Mouse (Mus musculus) hindbrain, embryonic 10.5 days (tissue): ENCODE data around the gene Kif23. TPM values are rescaled to one million over a fixed set of nuclear protein-coding genes. Genes with fewer than 3 reads are reported as not detected.

ENCODE experiments used
- DNase-seq: peaks from one replicate; pipeline ENCODE4 v3.0.0-alpha.2; 2017; ENCODE audit warnings: low spot score
- H3K27ac ChIP-seq: fragments of 300-500 bp; sonication (generic); 2 replicates; pipeline ENCODE4 v1.5.1; 2016; ENCODE audit warnings: mild to moderate bottlenecking, moderate library complexity
- H3K27me3 ChIP-seq: fragments of 300-500 bp; sonication (generic); 2 replicates; pipeline ENCODE4 v1.6.1; 2016; ENCODE audit warnings: mild to moderate bottlenecking; ENCODE audit not compliant: poor library complexity, insufficient read depth, severe bottlenecking
- H3K36me3 ChIP-seq: fragments of 300-500 bp; sonication (generic); 2 replicates; pipeline ENCODE4 v1.6.1; 2016; ENCODE audit warnings: mild to moderate bottlenecking, moderate library complexity
- H3K4me1 ChIP-seq: fragments of 300-500 bp; sonication (generic); replicated peaks from 2 replicates; pipeline ENCODE4 v1.6.1; 2016; ENCODE audit warnings: mild to moderate bottlenecking
- H3K4me3 ChIP-seq: fragments of 300-500 bp; sonication (generic); 2 replicates; pipeline ENCODE4 v1.5.1; 2016; ENCODE audit warnings: mild to moderate bottlenecking, moderate library complexity
- H3K9me3 ChIP-seq: fragments of 300-500 bp; sonication (generic); 2 replicates; pipeline ENCODE4 v1.6.1; 2016; ENCODE audit warnings: mild to moderate bottlenecking, moderate library complexity
- WGBS: fragments of 180-500 bp; shearing (Covaris S2); methylation state at CpG from one replicate; pipeline ENCODE4 v1.1.7; 2016; 5-methylcytosine and 5-hydroxymethylcytosine counted together
- polyA plus RNA-seq: library from polyadenylated mRNA; unstranded; fragments of >200 nt; fragmentation: Nextera tagmentation; extraction: Ambion mirVana; gene quantifications from 2 replicates; pipeline ENCODE4 v1.2.1, GENCODE M21; 2016

The Kif23 gene
- polyA plus RNA-seq, 1 experiment from 2014 or later = 75.7 TPM

DNA sequence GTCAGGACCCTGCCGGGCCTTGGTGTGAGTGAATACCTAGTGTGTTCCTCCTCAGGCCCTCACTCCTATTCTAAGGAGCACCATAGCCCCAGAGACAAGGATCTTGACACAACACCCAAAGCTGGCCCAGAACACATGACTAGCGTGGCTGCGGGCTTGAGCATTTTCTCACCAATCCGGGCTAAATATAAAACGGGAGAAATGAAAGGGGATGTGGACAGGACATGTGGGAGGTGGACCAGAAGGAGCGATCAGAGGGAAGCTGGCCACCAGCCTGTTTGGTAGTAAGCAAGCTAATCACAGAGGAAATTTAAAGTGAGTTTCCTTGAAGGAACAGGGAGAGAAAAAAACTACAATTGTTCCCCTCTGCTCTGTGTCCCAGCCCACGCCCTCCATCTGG, 60.6 kb downstream of the Kif23 start:
- peaks cover 19% of the 10 kb centered on the region for H3K27me3 ChIP-seq
- no peaks in the 10 kb centered on the region for H3K36me3 ChIP-seq
- no peak for DNase-seq
- peak overlapping the region; percentile 37; the same call in 1 of the 2 replicates for H3K27ac ChIP-seq
- H3K9me3 ChIP-seq = no peaks in the 10 kb centered on the region
- H3K4me3 ChIP-seq = no peak overlapping the region
- peaks cover 45% of the 10 kb centered on the region for H3K4me1 ChIP-seq
- 83% methylated on average over 7 of the region's 7 CpGs for whole genome bisulfite sequencing

DNA sequence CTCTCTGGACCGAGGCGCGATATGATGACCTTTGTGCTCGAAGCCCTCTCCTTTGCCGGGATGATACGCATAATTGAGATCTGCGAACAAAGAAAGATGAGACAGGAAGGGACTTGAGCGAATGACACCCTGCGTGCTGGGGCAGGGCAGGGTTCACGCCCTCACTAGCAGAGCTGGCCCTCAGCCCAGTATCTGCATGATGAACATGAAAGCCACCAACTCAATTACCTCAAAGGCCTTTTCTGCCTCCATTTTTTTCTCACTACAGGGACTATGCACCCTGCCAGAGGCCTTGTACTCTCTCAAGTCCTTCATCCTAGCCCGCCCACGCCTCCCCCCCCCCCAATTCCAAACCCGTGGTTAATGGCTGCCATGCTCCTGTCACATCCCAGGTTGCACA, 61.6 kb downstream of the Kif23 start:
- Histone ChIP-seq H3K4me3 (no peak overlapping the region), H3K4me1 (peaks cover 38% of the 10 kb centered on the region), H3K27me3 (peaks cover 19% of the 10 kb centered on the region), H3K36me3 (no peaks in the 10 kb centered on the region), H3K27ac (peak overlapping the region; percentile 37), H3K9me3 (no peaks in the 10 kb centered on the region)
- WGBS = 33% methylated on average over 13 of the region's 13 CpGs
- DNase-seq = peak; percentile 41

GRCm38 (mm10) chr9:61884375-61884774, 62.2 kb downstream of the Kif23 start:
- Histone ChIP-seq H3K27ac (peak overlapping the region; percentile 37; the same call in 1 of the 2 replicates), H3K27me3 (peaks cover 19% of the 10 kb centered on the region), H3K36me3 (no peaks in the 10 kb centered on the region), H3K4me1 (peaks cover 32% of the 10 kb centered on the region), H3K4me3 (no peak overlapping the region), H3K9me3 (no peaks in the 10 kb centered on the region)
- WGBS = 61% methylated on average over 7 of the region's 7 CpGs
- DNase-seq = no peak

DNA sequence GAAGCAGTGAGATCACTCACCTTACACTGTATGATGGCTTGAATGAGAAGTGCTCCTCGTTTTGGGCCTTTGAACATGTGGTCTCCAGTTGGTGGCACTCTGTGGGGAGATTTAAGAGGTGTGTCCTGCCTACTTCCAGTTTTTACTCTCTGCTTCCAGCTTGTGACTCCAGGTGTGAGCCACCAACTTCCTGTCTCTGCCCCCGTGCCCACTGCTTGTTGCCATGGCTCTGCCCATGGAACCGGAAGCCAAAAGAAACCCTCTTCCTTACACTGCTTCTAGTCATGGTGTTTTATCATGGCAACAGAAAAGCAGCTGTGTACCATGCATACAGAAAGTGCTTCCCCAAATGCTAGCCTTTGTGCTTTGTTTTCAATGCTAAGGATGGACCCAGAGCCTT, 64.4 kb downstream of the Kif23 start:
- peaks cover 43% of the 10 kb centered on the region for H3K4me1 ChIP-seq
- H3K27me3 ChIP-seq = peaks cover 13% of the 10 kb centered on the region
- no peak overlapping the region for H3K4me3 ChIP-seq
- H3K36me3 ChIP-seq = no peaks in the 10 kb centered on the region
- H3K9me3 ChIP-seq = no peaks in the 10 kb centered on the region
- H3K27ac ChIP-seq = no peak overlapping the region
- DNase-seq = no peak
- WGBS = 81% methylated on average over 3 of the region's 3 CpGs

- H3K4me1 ChIP-seq = peaks cover 45% of the 10 kb centered on the region
- 22% methylated on average over 2 of the region's 2 CpGs for WGBS
- no peaks in the 10 kb centered on the region for H3K36me3 ChIP-seq
- H3K4me3 ChIP-seq = no peak overlapping the region
- DNase-seq = peak; percentile 85
- 0 out of 2 replicates have a peak overlapping the region, but pooled peaks have one; percentile 16 for H3K27ac ChIP-seq
- H3K27me3 ChIP-seq = peaks cover 19% of the 10 kb centered on the region
- H3K9me3 ChIP-seq = no peaks in the 10 kb centered on the region
Measured at GRCm38 (mm10) chr9:61878889-61879288, 67.7 kb downstream of the Kif23 start.

DNA sequence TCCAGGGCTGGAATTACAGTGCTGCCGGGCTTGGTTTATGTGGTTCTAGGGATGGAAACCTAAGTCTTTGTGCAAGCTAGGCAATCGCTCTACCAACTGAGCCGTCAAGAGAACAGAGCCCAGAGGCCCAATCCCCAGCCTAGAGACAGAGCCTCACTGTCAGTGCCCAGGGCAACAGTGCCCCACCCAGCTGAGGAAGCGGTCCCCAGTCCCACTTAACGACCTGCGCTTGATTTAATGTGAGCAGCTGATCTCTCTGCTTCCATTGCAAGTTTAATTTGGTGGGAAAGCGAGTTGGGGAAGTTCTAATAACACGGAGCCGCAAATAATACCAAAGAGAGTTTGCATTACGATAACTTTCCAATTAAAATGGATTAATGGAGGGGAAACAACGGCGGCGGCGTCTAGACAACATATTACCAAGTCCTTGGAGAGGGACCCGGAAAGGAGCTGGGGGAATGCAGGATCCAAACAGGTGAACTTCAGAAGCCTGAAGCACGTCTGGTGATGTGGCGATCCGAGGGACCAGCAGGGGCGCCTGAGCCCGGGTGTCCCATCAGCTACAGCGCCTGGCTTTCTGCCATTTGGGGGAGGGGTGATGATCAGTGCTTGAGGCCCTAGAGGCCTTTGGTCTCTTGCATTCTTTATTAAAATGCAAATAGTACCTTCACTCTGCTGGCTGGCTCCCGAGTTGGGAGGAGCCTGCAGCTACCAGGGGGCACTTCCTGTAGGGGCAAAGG, 69.0 kb downstream of the Kif23 start:
- peak overlapping the region; percentile 72 for H3K27ac ChIP-seq
- peaks cover 15% of the 10 kb centered on the region for H3K27me3 ChIP-seq
- DNase-seq = peak; percentile 43
- H3K4me3 ChIP-seq = peak overlapping the region; percentile 18; the same call in 1 of the 2 replicates
- no peaks in the 10 kb centered on the region for H3K36me3 ChIP-seq
- no peaks in the 10 kb centered on the region for H3K9me3 ChIP-seq
- WGBS = 21% methylated on average over 22 of the region's 22 CpGs
- peaks cover 56% of the 10 kb centered on the region for H3K4me1 ChIP-seq

DNA sequence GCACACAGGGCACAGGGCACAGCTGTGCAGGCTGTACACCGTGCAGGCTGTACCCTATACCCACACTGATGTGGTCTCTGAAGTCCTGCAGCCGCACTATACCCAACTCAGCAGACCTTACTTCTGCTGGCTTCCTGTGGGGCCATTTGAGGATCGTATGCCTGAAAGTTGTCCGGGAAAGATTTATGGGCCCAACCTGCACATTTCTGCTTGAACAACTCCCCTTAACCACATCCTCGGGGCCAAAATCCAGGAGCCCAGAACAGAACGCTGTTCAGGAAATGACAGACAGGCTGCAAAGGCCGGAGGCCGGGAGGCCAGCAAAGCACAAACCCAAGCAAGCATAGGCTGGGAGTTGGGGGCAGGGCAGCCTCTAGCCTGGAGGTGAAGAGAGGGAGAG, 73.2 kb downstream of the Kif23 start:
- H3K36me3 ChIP-seq = no peaks in the 10 kb centered on the region
- DNase-seq = peak; percentile 34
- 37% methylated on average over 8 of the region's 8 CpGs for WGBS
- peak overlapping the region; percentile 85 for H3K27ac ChIP-seq
- peaks cover 3% of the 10 kb centered on the region; the same call in 1 of the 2 replicates for H3K9me3 ChIP-seq
- peaks cover 13% of the 10 kb centered on the region for H3K27me3 ChIP-seq
- peaks cover 67% of the 10 kb centered on the region for H3K4me1 ChIP-seq
- H3K4me3 ChIP-seq = no peak overlapping the region

DNA sequence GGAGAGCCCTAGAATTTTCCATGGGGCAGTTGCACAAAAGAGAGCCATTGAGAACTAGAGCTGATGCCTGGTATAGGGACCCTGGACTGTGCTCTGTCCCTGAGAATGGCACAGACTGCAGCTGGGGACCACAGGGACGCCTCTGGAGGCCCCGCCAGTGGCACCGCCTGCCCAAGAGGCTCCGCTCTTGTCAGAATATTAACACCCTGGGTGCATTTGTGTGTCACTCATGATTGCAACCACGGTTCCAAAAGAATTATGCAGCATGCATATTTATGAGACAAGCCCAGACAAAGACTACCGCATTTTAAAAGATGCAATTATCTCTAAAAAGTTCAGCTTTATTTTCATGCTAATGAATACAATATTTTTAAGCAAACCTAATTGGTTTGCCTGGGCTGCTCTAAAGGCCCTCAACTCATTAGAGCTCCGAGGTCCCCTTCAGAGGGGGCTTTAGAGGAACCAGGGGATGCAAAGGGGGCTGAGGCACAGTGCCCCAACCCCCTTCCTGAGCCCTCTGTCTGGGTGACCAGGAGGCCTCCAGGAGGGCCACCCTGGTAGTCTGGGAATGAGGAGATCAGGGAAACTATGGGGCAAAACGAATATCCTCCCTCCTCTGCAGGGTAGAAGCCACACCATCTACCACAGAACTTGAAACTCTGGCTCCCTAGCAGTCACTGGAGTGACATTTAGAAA, 74.2 kb downstream of the Kif23 start:
- peak; percentile 63 for DNase-seq
- Histone ChIP-seq H3K4me3 (0 out of 2 replicates have a peak overlapping the region, but pooled peaks have one; percentile 2), H3K27me3 (peaks cover 12% of the 10 kb centered on the region), H3K4me1 (peaks cover 58% of the 10 kb centered on the region), H3K9me3 (peaks cover 3% of the 10 kb centered on the region; the same call in 1 of the 2 replicates), H3K27ac (peak overlapping the region; percentile 85), H3K36me3 (no peaks in the 10 kb centered on the region)
- WGBS = 19% methylated on average over 8 of the region's 8 CpGs

- 30% methylated on average over 6 of the region's 6 CpGs for WGBS
- peaks cover 3% of the 10 kb centered on the region; the same call in 1 of the 2 replicates for H3K9me3 ChIP-seq
- H3K4me3 ChIP-seq = 0 out of 2 replicates have a peak overlapping the region, but pooled peaks have one; percentile 0
- peaks cover 7% of the 10 kb centered on the region for H3K27me3 ChIP-seq
- peak overlapping the region; percentile 85 for H3K27ac ChIP-seq
- no peak for DNase-seq
- peaks cover 55% of the 10 kb centered on the region for H3K4me1 ChIP-seq
- H3K36me3 ChIP-seq = no peaks in the 10 kb centered on the region
Measured at GRCm38 (mm10) chr9:61871839-61872238, 74.7 kb downstream of the Kif23 start.

GRCm38 (mm10) chr9:61867659-61868058, 78.9 kb downstream of the Kif23 start:
- H3K36me3 ChIP-seq = no peaks in the 10 kb centered on the region
- H3K9me3 ChIP-seq = peaks cover 3% of the 10 kb centered on the region; the same call in 1 of the 2 replicates
- no peak overlapping the region for H3K27ac ChIP-seq
- H3K4me1 ChIP-seq = peaks cover 34% of the 10 kb centered on the region
- H3K4me3 ChIP-seq = no peak overlapping the region
- DNase-seq = no peak
- WGBS = 82% methylated on average over 11 of the region's 11 CpGs
- H3K27me3 ChIP-seq = no peaks in the 10 kb centered on the region; the same call in 1 of the 2 replicates
